Mouse (Mus musculus) C2C12 (cell line): ENCODE measurements around the gene Tnfrsf1a.

Experiments used
- CEBPB ChIP-seq: IDR thresholded peaks from one replicate; pipeline ENCODE4 v1.6.1; 2011; ENCODE audit warnings: low read depth, mild to moderate bottlenecking, control low read depth, moderate library complexity
- CTCF ChIP-seq: IDR thresholded peaks from one replicate; pipeline ENCODE4 v1.5.1; 2011; ENCODE audit not compliant: control insufficient read depth, insufficient read depth, insufficient read length
- MAX ChIP-seq: IDR thresholded peaks from one replicate; pipeline ENCODE4 v1.6.1; 2011; ENCODE audit warnings: mild to moderate bottlenecking, control low read depth

DNA sequence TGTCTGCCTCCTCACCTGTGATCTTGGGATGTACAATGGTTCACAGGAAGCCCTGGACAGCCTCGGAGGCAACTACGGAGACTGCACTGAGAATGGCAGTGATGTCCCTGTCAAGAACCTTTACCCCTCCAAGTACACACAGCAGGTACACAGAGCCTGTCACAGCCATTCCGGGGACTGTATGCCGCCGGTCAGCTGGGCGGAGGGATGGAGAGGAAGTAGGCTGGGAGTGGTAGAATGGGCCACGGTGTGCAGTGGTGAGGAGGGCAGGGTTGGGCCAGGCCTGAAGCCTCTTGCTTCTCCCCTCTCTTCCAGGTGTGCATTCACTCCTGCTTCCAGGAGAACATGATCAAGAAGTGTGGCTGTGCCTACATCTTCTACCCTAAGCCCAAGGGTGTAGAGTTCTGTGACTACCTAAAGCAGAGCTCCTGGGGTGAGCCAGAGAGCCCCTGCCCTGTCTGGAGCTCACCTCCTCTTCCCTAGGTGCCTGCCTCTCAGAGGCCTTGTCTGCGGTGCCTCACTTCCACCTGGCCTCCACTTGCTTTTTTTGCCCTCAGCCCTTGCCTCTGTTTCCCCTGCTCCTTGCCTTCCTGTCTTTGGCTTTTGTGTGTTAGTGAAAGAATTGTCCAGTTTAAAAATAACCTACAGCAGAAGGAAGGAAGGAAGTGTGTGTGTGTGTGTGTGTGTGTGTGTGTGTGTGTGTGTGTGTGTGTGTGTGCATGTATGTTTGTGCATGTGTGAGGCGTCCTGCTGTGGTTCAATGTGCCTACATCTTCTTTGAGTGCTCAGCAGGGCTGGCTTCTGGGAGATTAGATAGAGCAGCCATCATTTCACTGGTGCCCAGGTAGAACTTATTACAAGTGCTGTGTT is 10.1 kb upstream of the Tnfrsf1a start:
- TF ChIP-seq MAX (no peak), CTCF (no peak), CEBPB (no peak)
